Mouse (Mus musculus) ovary, postnatal 14 days (tissue): ENCODE measurements around the gene Soga1.

Source experiments
- DNase-seq: peaks from one replicate; pipeline ENCODE4 v3.0.0; 2022; ENCODE audit warnings: low spot score

Soga1 gene

GRCm38 (mm10) chr2:156982864-156983263, 96.2 kb downstream of the Soga1 start:
- DNase-seq = no peak

- DNase-seq = no peak
Observed at GRCm38 (mm10) chr2:156981291-156981690, 97.8 kb downstream of the Soga1 start.

- DNase-seq = no peak
Observed at GRCm38 (mm10) chr2:156980059-156980458, 99.0 kb downstream of the Soga1 start.

- DNase-seq = no peak
Observed at GRCm38 (mm10) chr2:156976711-156977110, 102.3 kb downstream of the Soga1 start.

- no peak for DNase-seq
Observed at GRCm38 (mm10) chr2:156974967-156975366, 104.1 kb downstream of the Soga1 start.

GRCm38 (mm10) chr2:156973316-156974100, 105.5 kb downstream of the Soga1 start:
- DNase-seq = no peak

GRCm38 (mm10) chr2:156970253-156970652, 108.8 kb downstream of the Soga1 start:
- DNase-seq = no peak

- no peak for DNase-seq
Observed at GRCm38 (mm10) chr2:156968501-156968900, 110.6 kb downstream of the Soga1 start.

GRCm38 (mm10) chr2:156967388-156967787, 111.7 kb downstream of the Soga1 start:
- no peak for DNase-seq
